In genomic region chr1:184928382-184928781, GRCm38 (mm10) we compare ENCODE assay signal across 23 mouse cellular contexts. TPM values are rescaled to one million over a fixed set of nuclear protein-coding genes. Genes with fewer than 3 reads are reported as not detected.
DNase-seq lines count a peak whose midpoint lies in the region; ATAC-seq and TF ChIP-seq lines count a peak whose summit lies in the region.
"Had no signal": no experiment of that assay in that cellular context is flagged by ENCODE, and none has a peak within 500 bp of the region (broad histone marks: within the 10 kb centered on the region; RNA-seq: fewer than 3 reads in every experiment).

No protein-coding gene starts in this region.

- no peak for TF ChIP-seq POLR2A in heart, adult 2 months (IDR thresholded peaks at IDR 0.05; ENCODE audit: insufficient read depth, low read depth, low read length)

- H3K4me2 ChIP-seq in liver, embryonic 14.5 days (ENCODE audit: low read depth), result no peak overlapping the region
- H3K4me2 ChIP-seq in neural tube, embryonic 15.5 days, result no peak overlapping the region
- H3K4me2 ChIP-seq: embryonic facial prominence, embryonic 15.5 days; hindbrain, embryonic 14.5 days had no signal

- no peak overlapping the region for H3K9ac ChIP-seq in liver, embryonic 14.5 days (replicated peaks)
- no peak overlapping the region for H3K9ac ChIP-seq in heart, adult 2 months (ENCODE audit: low read depth, low read length)
- H3K9ac ChIP-seq in neural tube, embryonic 15.5 days (replicated peaks), result no peak overlapping the region
- H3K9ac ChIP-seq: embryonic facial prominence, embryonic 15.5 days; hindbrain, embryonic 14.5 days had no signal

- peaks cover 13 to 19% of the 10 kb centered on the region in 2 experiments for H3K4me1 ChIP-seq in liver, embryonic 14.5 days (replicated peaks; ENCODE audit: control insufficient read depth in 2 of 2, insufficient read depth in 2 of 2, low read length in 1 of 2)
- no peaks in the 10 kb centered on the region for H3K4me1 ChIP-seq in heart, adult 2 months (ENCODE audit: control insufficient read depth, insufficient read depth, low read length)
- no peaks in the 10 kb centered on the region for H3K4me1 ChIP-seq in neural tube, embryonic 15.5 days
- H3K4me1 ChIP-seq: embryonic facial prominence, embryonic 15.5 days; forebrain, embryonic 10.5 days; heart, embryonic 10.5 days had no signal

- H3K27ac ChIP-seq in liver, embryonic 14.5 days, result no peak overlapping the region
- H3K27ac ChIP-seq in heart, adult 2 months, result no peak overlapping the region
- no peak overlapping the region for H3K27ac ChIP-seq in neural tube, embryonic 15.5 days (replicated peaks)
- H3K27ac ChIP-seq: embryonic facial prominence, embryonic 15.5 days; forebrain, embryonic 10.5 days; heart, embryonic 10.5 days; hindbrain, embryonic 14.5 days had no signal

- H3K4me3 ChIP-seq in liver, embryonic 14.5 days (ENCODE audit: insufficient read depth in 1 of 2, low read depth in 2 of 2, low read length in 2 of 2), result no peak overlapping the region
- no peak overlapping the region for H3K4me3 ChIP-seq in heart, adult 2 months
- no peak overlapping the region for H3K4me3 ChIP-seq in neural tube, embryonic 15.5 days (replicated peaks)
- H3K4me3 ChIP-seq: embryonic facial prominence, embryonic 15.5 days; erythroblast, embryonic 14.5 days; forebrain, embryonic 10.5 days; heart, embryonic 10.5 days had no signal

- H3K36me3 ChIP-seq in liver, embryonic 14.5 days (replicated peaks; ENCODE audit: control insufficient read depth, insufficient read depth, low read depth), result no peaks in the 10 kb centered on the region
- H3K36me3 ChIP-seq in heart, adult 2 months (ENCODE audit: control insufficient read depth, insufficient read depth, low read length), result no peaks in the 10 kb centered on the region
- H3K36me3 ChIP-seq in neural tube, embryonic 15.5 days, result peaks cover 20% of the 10 kb centered on the region

- ATAC-seq in liver, embryonic 14.5 days (ENCODE audit: insufficient read depth), result peak; percentile 88
- peak; percentile 77 for ATAC-seq in megakaryocyte progenitor cell, adult 5-6 weeks (replicated peaks; ENCODE audit: poor library complexity)
- ATAC-seq in neural tube, embryonic 15.5 days (ENCODE audit: low FRiP score), result no peak
- ATAC-seq: forebrain, embryonic 14.5 days had no signal

- no peaks in the 10 kb centered on the region for H3K27me3 ChIP-seq in liver, embryonic 14.5 days (ENCODE audit: control insufficient read depth, insufficient read depth, low read length)
- H3K27me3 ChIP-seq in heart, adult 2 months (ENCODE audit: control insufficient read depth, insufficient read depth, low read length), result no peaks in the 10 kb centered on the region
- H3K27me3 ChIP-seq in neural tube, embryonic 15.5 days (replicated peaks), result no peaks in the 10 kb centered on the region
- H3K27me3 ChIP-seq: embryonic facial prominence, embryonic 15.5 days had no signal

- 29% methylated on average over 1 of the region's 1 CpGs for WGBS in liver, embryonic 14.5 days (ENCODE audit: insufficient replicate concordance)
- WGBS in heart, adult 2 months, result 68% methylated on average over 1 of the region's 1 CpGs
- WGBS in neural tube, embryonic 15.5 days, result 79% methylated on average over 1 of the region's 1 CpGs

- no peak for TF ChIP-seq CTCF in liver, embryonic 14.5 days (IDR thresholded peaks at IDR 0.05; ENCODE audit: low read depth)
- no peak for TF ChIP-seq CTCF in heart, adult 2 months (IDR thresholded peaks at IDR 0.05)

- H3K79me2 ChIP-seq in heart, adult 2 months (replicated peaks; ENCODE audit: control insufficient read depth, insufficient read depth, low read length), result no peaks in the 10 kb centered on the region

- H3K9me3 ChIP-seq in liver, embryonic 14.5 days (ENCODE audit: control insufficient read depth, low read length), result no peaks in the 10 kb centered on the region
- H3K9me3 ChIP-seq in neural tube, embryonic 15.5 days (replicated peaks), result no peaks in the 10 kb centered on the region
- H3K9me3 ChIP-seq: embryonic facial prominence, embryonic 15.5 days; forebrain, embryonic 10.5 days; heart, embryonic 10.5 days had no signal

- intact Hi-C loops in heart, adult 2 months (cut with DNase I), result no loop called here

- peak; percentile 72 for TF ChIP-seq EP300 in liver, embryonic 14.5 days (IDR thresholded peaks at IDR 0.05; ENCODE audit: low read depth)
- TF ChIP-seq EP300 in heart, adult 2 months (IDR thresholded peaks at IDR 0.05; ENCODE audit: insufficient read depth, low read depth, low read length), result no peak

- peak; percentile 43 for DNase-seq in MEL-GATA-1-ER (ENCODE audit: extremely low read depth, low read depth)
- peak; percentile 63 for DNase-seq in liver
- DNase-seq in liver, embryonic 14.5 days (ENCODE audit: low read depth in 3 of 3, low spot score in 3 of 3), result peak; percentile 20 to 30 (median 26)
- DNase-seq in heart, adult 2 months, result no peak
- no peak for DNase-seq in frontal cortex, postnatal 14 days (ENCODE audit: low spot score in 2 of 2)
- no peak for DNase-seq in ovary, postnatal 36 days (ENCODE audit: low spot score)
- DNase-seq: adrenal gland, adult 8-10 months; adrenal gland, postnatal 36 days; cerebellum, adult 11-12 months; cerebellum, adult 9-10 months; cerebellum, postnatal 36 days; embryo, embryonic 11 days; gastrocnemius, postnatal 36 days; heart, postnatal 10 days had no signal

RNA-seq across cellular contexts. Expression of gene C130074G19Rik, which starts 45.4 kb away (rescaled TPM):
- polyA plus RNA-seq in liver, embryonic 14.5 days (2012; rRNA removed), result 5.4 and 7.4 TPM in 2 replicates
- 1.1 and 1.3 TPM in 2 replicates for polyA plus RNA-seq in liver, embryonic 14.5 days (2014; fragmentation: Nextera tagmentation; extraction: Ambion mirVana)
- not detected in 2 replicates for total RNA-seq in megakaryocyte progenitor cell, adult 5-6 weeks (2015)
- total RNA-seq in megakaryocyte progenitor cell, adult 5-6 weeks (2017), result not detected in 2 replicates
- 10 to 100 TPM; 13.5 to 18.8 TPM for total RNA-seq in heart, adult 2 months (2021)
- 7.3 and 10.7 TPM in 2 replicates for polyA plus RNA-seq in heart, adult 2 months (2012; rRNA removed)
- polyA plus RNA-seq in neural tube, embryonic 15.5 days (2015; fragmentation: Nextera tagmentation; extraction: Ambion mirVana), result 1.0 and 1.3 TPM in 2 replicates
- polyA plus RNA-seq: C2C12 had no signal

Comparison
In these comparisons a context has a peak if more than half of its experiments do, and no peak if none do; other contexts are left out.
1. DNase-seq: peak in MEL-GATA-1-ER (single experiment), liver (single experiment) and liver, embryonic 14.5 days (3 of 3); none in heart, adult 2 months (0 of 2), frontal cortex, postnatal 14 days (0 of 2) and ovary, postnatal 36 days (single experiment).